24 mouse cellular contexts compared by ENCODE assay signal in the genomic region with DNA sequence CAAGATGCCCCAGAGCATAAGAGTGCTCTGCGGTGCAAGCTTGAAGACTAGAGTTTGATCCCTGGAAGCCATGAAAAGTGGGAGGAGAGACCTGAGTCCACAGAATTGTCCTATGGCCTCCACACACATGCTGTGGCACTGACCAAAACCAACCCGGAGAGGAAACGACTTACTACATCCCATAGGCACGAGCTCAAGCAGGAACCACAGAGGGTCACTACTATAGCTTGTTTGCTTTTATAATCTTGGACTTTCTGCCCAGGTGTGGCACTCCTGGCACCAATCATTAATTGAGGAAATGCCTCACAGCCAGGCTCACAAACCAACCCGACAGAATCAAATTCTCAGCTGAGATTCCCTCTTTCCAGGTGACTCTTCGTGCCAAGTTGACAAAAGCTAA.
"Had no signal": no experiment of that assay in that cellular context is flagged by ENCODE, and none has a peak within 500 bp of the region (broad histone marks: within the 10 kb centered on the region; RNA-seq: fewer than 3 reads in every experiment).

No protein-coding gene starts in this region.

- H3K36me3 ChIP-seq: hindbrain, embryonic 12.5 days had no signal

- DNase-seq: forebrain, postnatal 0 days; gastrocnemius, postnatal 14 days; gastrocnemius, postnatal 36 days; heart, adult 2 months; heart, postnatal 10 days; heart, postnatal 36 days; kidney, adult 18-20 months; kidney, adult 8-10 months; kidney, postnatal 10 days; kidney, postnatal 25 days; kidney, postnatal 4 days; layer of hippocampus, adult 9-11 months; layer of hippocampus, postnatal 36 days; left cerebral cortex, postnatal 4 days had no signal

- H3K27ac ChIP-seq: heart, adult 2 months; hindbrain, embryonic 12.5 days; hindbrain, embryonic 14.5 days; limb, embryonic 13.5 days; limb, embryonic 15.5 days; liver, embryonic 12.5 days; liver, embryonic 14.5 days had no signal

- ATAC-seq: forebrain, postnatal 0 days; hindbrain, embryonic 16.5 days; inflammation-experienced regulatory T-cells, adult 6 months; intestine, embryonic 16.5 days; liver, embryonic 12.5 days had no signal

- H3K4me2 ChIP-seq: heart, embryonic 12.5 days; hindbrain, embryonic 12.5 days; hindbrain, embryonic 14.5 days; limb, embryonic 13.5 days; limb, embryonic 15.5 days; liver, embryonic 12.5 days had no signal

- H3K9ac ChIP-seq: forebrain, postnatal 0 days; heart, embryonic 12.5 days; hindbrain, embryonic 12.5 days; hindbrain, embryonic 14.5 days; limb, embryonic 13.5 days; limb, embryonic 15.5 days; liver, embryonic 12.5 days; liver, embryonic 14.5 days had no signal

- H3K27me3 ChIP-seq: heart, embryonic 12.5 days; hindbrain, embryonic 12.5 days; limb, embryonic 13.5 days; limb, embryonic 15.5 days; liver, embryonic 12.5 days had no signal

- H3K4me3 ChIP-seq: heart, adult 2 months; heart, embryonic 12.5 days; hindbrain, embryonic 12.5 days; limb, embryonic 13.5 days; limb, embryonic 15.5 days; liver, embryonic 12.5 days had no signal
